ENCODE assay signal across 8 mouse cellular contexts in genomic region chr1:195232658-195233057, GRCm38 (mm10). TPM values are rescaled to one million over a fixed set of nuclear protein-coding genes. Genes with fewer than 3 reads are reported as not detected.
DNase-seq lines count a peak whose midpoint lies in the region; ATAC-seq and TF ChIP-seq lines count a peak whose summit lies in the region.

No protein-coding gene starts in this region.

- peak; percentile 28; the same call in 1 of the 2 replicates for ATAC-seq in lung, embryonic 14.5 days (ENCODE audit: insufficient read depth)

- H3K4me2 ChIP-seq in lung, embryonic 14.5 days: no peak overlapping the region

- H3K27me3 ChIP-seq in lung, embryonic 14.5 days (ENCODE audit: insufficient read depth, low read length): no peaks in the 10 kb centered on the region

- no peaks in the 10 kb centered on the region for H3K36me3 ChIP-seq in lung, embryonic 14.5 days (ENCODE audit: insufficient read depth)

- intact Hi-C loops in gastrocnemius, adult 2 months (cut with DNase I): no loop called here
- intact Hi-C loops in heart, postnatal 36 days (cut with DNase I): loop anchor here (5.0 kb wide), 1 partner anchor 100 kb away; the partner anchor contains the start of gene Cr1l

- no peaks in the 10 kb centered on the region for H3K4me1 ChIP-seq in lung, embryonic 14.5 days (ENCODE audit: insufficient read depth)

- H3K27ac ChIP-seq in gastrocnemius, adult 2 months: no peak overlapping the region
- no peak overlapping the region for H3K27ac ChIP-seq in lung, embryonic 14.5 days (ENCODE audit: low read depth)

- no peak overlapping the region for H3K4me3 ChIP-seq in gastrocnemius, adult 2 months
- H3K4me3 ChIP-seq in lung, embryonic 14.5 days (ENCODE audit: low read depth, low read length): no peak overlapping the region

- peak; percentile 18 for DNase-seq in gastrocnemius, adult 2 months
- DNase-seq in gastrocnemius, postnatal 25 days: no peak
- peak; percentile 77 for DNase-seq in adipocyte (ENCODE audit: low spot score)
- peak; percentile 60 for DNase-seq in embryo, embryonic 11 days
- peak; percentile 22 to 37 for DNase-seq in heart, postnatal 36 days
- DNase-seq in kidney, postnatal 4 days: peak; percentile 29 to 53
- DNase-seq in lung, embryonic 14.5 days: peak; percentile 77
- peak; percentile 43 for DNase-seq in right cerebral cortex, adult 18-20 months

- no peaks in the 10 kb centered on the region for H3K9me3 ChIP-seq in lung, embryonic 14.5 days (ENCODE audit: low read depth, low read length)

- TF ChIP-seq CTCF in gastrocnemius, adult 2 months (IDR thresholded peaks at IDR 0.05): peak; percentile 67
- peak; percentile 74 for TF ChIP-seq CTCF in lung, embryonic 14.5 days (IDR thresholded peaks at IDR 0.05; ENCODE audit: low read depth)

- no peak overlapping the region for H3K9ac ChIP-seq in lung, embryonic 14.5 days

RNA-seq across cellular contexts. Expression of gene Cr2, which starts 56.1 kb away (rescaled TPM):
- not detected for total RNA-seq in gastrocnemius, adult 2 months (2021)
- not detected for total RNA-seq in gastrocnemius, postnatal 25 days (2021)
- total RNA-seq in heart, postnatal 36 days (2021): under 1 TPM; 0.31 to 0.38 TPM
- 0.20 and 0.39 TPM in 2 replicates for polyA plus RNA-seq in lung, embryonic 14.5 days (2014; fragmentation: Nextera tagmentation; extraction: Ambion mirVana)
